Mouse (Mus musculus) E14TG2a.4 (cell line): ENCODE measurements around the gene Pou6f1.

Experiments used
- CTCF ChIP-seq: conservative IDR thresholded peaks from 2 replicates; pipeline ENCODE4 v1.5.1; 2014; ENCODE audit warnings: low read length
- NANOG ChIP-seq: IDR thresholded peaks from 2 replicates; pipeline ENCODE4 v1.6.1; 2014; ENCODE audit warnings: borderline replicate concordance, low read length, mixed read lengths

DNA sequence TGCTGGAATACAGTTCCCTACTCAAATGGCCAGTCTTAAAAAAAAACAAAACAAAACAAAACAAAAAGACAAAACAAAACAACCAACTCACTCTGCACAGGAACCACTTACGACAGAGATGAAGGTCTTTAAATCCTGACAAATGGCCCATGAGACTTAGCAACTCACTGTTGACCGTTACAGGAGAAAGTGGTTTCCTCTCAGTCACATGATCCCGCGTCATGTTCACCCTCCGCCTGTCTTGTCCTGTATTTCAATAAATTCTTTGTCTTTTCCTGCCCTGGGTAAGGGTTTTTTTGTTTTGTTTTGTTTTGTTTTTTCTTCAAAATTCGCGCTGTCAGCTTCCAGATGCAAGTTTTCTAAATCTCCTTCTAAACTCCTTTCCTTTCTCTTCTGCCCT lies 12.2 kb upstream of the Pou6f1 start:
- no peak for TF ChIP-seq CTCF
- no peak for TF ChIP-seq NANOG
